Mouse (Mus musculus): ENCODE results near the gene Rab32.
"Not testable (repeated sequence)": the region's sequence is repeated elsewhere in the genome, so short reads cannot be mapped to it uniquely, and the experiment has no call there.

Gene Rab32

DNA sequence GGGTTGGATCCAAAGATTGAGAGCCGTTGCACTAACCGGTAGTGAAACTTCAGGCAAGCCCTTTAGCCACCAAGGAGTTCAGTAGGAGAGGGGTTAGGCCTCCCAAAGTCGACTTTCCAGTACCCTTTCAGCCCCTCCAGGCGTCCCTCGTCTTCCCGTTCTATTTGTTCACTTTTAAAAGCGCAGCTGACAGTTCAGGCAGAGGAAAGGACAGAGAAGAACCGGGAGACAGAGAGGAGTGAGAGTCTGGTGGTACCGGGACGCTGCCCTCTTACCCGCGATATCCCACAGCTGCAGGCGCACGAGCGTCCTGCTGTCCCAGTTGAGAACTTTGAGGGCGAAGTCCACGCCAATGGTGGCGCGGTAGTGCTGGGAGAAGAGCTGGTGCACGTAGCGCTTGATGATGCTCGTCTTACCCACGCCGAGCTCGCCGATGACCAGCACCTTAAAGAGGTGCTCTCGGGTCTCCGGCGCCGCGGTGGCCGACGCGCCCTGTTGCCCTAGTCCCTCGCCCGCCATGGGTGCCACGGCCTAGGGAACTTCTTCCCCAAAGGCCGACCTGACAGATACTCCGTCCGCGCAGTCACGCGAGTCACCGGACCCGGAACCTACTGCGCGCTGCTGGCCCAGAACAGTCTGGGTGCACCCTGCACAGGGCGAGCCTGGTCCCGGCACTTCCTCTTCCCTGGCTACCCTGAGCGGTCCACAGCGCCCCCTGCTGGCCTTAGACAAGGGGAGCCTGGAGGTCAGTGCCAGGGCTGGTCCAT, at the start of gene Rab32:
Gene Rab32 (minus strand): TSS at position 696 of the 767 bp plus-strand sequence.
- DNase-seq (ENCODE audit: low spot score in 2 of 2): peak; percentile 84 to 95

DNA sequence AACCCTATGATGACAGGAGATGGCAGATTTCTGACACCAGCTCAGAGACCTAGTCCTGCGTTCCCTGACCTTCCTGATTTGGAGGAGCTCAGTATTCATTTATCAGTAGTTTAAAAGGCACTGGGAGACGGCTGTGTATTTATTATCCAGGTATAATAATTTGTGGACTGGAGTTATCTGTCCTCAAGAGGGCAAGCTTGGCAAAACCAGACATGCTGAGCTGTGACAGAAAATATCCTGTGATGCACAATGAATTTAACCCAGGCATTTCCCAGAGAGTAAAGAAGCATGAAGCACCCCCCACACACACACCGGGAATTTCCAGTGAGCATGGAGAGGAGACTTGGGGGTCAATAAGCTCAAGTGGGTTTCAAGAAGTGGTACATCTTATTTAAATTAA, 42.7 kb upstream of the Rab32 start:
- no peak for DNase-seq (ENCODE audit: low spot score in 2 of 2)

DNA sequence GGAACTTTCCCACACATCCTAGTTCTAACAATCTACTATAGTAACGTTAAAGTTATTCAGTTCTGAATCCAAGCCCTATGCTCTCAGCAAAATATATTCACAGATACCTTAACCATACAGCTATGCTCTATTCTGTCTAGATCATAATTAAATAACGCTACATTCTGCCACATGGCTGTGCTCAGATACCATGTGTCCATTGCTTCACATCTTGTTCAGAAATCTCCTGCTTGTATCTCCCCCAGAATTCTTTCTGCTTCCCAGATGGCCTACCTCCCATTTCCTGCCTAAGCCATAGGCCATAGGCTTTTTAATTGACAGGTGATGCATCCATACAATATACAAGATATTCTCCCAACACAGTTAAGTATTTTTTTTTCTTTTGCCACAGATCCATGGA, 39.4 kb upstream of the Rab32 start:
- DNase-seq (ENCODE audit: low spot score in 2 of 2): not testable (repeated sequence)

DNA sequence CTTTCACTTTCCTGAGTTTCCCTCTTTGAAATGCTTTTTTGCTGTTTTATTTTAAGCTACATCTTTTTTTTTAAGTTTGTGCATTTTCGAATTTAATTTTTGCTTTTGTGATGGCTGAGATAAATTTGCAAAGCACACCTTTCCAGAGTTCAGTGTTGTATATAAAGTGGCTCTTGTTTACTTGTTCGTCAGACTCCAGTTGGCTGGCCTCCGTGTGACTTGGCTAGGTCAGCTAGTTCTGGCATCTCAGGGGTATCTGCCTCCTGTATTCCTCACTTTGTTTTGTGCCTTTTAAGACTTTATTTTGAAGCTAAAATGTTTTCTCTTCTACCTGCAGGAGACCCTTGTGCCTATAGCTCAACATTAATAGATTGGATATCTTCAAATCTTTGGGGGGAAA, 22.7 kb upstream of the Rab32 start:
- DNase-seq (ENCODE audit: low spot score in 2 of 2): no peak

DNA sequence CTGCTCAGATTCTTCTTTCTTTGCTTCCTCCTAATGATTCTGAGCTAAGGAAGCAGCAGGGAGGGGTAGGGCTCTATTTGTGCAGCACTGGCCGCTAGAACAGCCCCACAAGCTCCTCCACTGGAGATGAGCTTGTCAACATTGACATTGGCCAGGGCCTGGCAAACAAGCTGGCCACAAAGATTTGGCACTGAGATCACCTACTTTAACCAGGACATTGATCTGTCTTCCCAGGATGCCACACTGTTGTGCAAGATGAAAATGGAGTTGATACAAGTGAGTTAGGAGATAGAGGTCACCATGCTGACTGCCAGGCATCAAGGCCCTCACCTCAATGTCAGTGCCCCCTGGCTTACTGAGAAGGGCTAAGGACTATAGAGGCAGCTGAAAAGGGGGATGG, 21.8 kb upstream of the Rab32 start:
- DNase-seq (ENCODE audit: low spot score in 2 of 2): no peak

DNA sequence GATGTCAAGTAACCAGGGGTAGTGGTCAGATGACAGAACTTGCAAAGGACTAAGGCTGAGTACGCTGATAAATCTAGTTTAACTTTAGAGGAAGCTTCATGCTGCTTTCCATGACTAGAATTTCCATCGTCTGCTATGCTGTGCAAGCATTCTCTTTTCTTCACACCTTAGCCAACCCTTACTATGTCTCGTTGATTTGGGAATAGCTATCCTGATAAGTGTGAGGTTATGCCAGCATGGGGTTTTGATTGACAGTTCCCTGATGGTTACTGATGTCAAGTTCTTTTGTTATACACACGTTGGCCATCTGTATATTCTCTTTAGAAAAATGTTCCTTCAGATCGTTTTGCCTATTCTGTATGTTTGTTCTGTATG, 259 bp upstream of the Rab32 start:
- no peak for DNase-seq (ENCODE audit: low spot score in 2 of 2)

DNA sequence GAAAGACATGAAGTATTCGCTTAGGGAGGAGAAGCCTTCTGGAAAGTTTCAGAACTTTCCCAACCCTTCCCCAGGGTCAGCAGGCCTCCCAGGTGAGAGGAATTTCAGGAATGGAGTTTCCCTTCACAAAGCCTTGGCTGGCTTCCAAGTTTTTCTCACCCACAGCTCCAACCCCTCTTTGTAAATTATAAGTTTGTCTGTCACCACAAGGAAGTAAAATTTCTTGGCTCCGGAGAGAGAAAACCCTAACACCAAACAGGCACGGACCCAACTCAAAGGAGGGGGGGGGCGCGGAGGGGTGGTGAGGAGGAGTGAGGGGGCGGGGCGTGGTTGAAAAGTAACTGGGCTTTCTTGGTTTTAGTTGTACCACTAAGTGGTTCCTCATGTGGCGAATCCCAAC, 980 bp downstream of the Rab32 start:
- DNase-seq (ENCODE audit: low spot score in 2 of 2): no peak

DNA sequence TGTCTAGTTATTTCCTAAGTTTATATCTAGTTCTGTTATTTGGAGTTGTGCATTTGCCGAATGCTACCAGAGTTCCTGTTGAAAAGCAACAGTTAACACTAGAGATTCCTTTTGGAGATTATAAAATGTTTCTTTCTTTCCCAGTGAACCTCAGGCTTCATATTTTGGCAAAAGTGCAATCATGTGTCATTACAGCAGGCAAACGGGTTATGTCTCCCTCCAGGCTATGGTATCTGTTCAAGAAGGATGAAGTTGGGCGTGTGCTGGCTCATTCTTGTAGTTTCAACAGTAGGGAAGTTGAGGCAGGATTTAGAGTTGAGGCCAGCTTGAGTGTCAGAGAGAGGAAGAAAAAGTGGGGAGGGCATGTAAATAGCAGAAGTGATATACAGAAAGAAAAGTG, 2.4 kb downstream of the Rab32 start:
- DNase-seq (ENCODE audit: low spot score in 2 of 2): no peak

DNA sequence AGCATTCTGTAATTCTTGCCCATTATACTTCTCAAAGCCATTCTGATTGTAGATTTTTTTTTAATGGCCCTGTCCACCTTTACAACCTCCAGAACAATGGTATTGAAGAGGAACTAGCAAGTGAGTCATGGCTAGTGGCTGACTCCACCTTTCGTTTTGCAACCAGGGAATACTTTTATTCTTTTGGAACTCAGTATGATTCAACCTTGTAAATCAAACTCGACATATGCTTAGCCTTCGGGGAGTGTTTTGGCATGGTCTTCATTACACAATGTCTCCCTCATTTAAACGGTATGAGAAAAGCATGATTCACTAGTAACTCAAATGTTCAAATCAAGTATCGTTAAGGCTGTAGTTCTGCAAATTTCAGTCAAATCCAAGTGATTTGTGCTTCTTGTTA, 2.8 kb downstream of the Rab32 start:
- DNase-seq (ENCODE audit: low spot score in 2 of 2): no peak

DNA sequence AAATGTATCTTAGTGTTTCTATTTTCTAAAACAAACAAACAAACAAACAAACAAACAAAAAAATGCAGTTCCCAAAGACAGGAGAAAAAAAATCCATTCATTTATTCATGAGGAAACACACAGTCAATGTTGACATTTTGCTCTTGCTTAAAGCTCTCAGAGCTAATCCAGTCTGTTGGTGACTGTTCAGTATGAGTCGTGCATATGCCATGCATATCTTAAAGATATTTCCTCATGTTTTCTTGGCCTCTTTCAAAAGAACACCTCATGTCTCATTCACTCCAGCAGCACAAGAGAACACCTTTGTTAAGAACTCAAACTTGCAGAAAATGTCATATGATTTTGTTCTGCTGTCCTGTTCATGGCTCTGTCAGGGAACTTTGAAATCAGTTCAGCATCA, 7.9 kb downstream of the Rab32 start:
- DNase-seq (ENCODE audit: low spot score in 2 of 2): no peak

DNA sequence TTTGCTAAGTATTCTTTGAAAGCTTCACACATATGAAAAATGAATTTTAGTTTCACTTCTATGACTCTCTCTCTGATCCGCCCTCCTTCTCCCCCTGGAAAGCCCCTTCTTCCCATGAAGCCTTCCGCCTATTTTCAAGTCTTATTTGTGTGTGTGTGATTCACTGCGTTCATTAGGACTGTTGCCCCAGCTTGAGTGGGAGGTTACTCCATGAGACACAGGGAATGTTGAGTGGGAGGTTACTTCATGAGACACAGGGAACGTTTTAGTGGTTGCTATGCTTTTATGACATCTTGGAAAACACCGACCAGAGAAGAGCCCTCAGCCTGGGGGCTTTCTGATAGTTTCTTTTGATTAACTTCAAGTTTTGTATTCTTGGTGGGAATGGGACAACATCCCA, 11.4 kb downstream of the Rab32 start:
- DNase-seq (ENCODE audit: low spot score in 2 of 2): no peak

DNA sequence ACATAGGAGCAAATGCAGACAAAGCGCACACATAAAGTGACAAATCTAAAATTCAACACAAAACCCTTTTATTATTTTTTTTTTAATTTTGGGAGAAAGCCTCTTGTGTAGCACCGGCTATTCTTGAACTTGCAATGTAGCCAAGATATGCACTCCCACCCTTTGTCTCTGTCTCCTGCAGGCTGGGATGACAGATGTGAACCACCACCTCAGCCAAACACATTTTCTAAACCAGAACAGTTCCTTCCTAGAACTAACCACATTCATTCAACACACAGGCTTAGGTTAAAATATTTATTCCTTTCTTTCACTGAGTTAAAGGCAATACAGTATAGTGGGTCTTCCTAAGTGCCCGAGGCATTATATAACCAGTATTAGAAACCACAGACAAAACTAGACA, 13.1 kb downstream of the Rab32 start:
- no peak for DNase-seq (ENCODE audit: low spot score in 2 of 2)
